Mouse (Mus musculus) stomach, postnatal 0 days (tissue): ENCODE data around the gene Stk39.

Source experiments
- CTCF ChIP-seq: IDR thresholded peaks from 2 replicates; pipeline ENCODE4 v1.5.1; 2016; ENCODE audit warnings: antibody characterized with exemption, low read depth, mild to moderate bottlenecking, moderate library complexity
- EP300 ChIP-seq: optimal IDR thresholded peaks from 2 replicates; pipeline ENCODE3; 2016; ENCODE audit warnings: antibody characterized with exemption

DNA sequence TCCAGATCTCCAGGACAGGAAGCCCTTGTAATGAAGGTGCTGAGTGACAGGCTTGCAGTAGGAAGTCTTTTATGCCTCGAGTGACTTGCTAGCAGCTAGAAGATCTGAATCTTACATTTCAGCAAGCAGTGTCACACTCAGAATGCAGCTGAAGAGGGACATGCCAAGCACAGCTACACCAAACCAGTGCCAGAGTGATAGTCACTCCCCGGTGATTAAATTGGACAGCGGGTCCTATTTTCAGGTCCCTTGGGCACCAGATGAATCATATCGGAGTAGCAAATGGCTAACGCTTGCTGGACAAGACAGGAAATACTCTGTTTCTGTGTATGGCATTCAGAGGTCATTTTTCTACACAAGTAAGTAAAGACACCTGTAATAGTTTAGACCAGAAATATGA lies 207.2 kb downstream of the Stk39 start:
- TF ChIP-seq CTCF = no peak
- no peak for TF ChIP-seq EP300
